Mouse (Mus musculus): ENCODE results near the gene Ngp. TPM values are rescaled to one million over a fixed set of nuclear protein-coding genes. Genes with fewer than 3 reads are reported as not detected.
A peak's percentile ranks its signal among the peaks of the same experiment; 100 is the strongest.

The Ngp gene
- polyA plus RNA-seq, 1 experiment from 2014 or later, result not detected

DNA sequence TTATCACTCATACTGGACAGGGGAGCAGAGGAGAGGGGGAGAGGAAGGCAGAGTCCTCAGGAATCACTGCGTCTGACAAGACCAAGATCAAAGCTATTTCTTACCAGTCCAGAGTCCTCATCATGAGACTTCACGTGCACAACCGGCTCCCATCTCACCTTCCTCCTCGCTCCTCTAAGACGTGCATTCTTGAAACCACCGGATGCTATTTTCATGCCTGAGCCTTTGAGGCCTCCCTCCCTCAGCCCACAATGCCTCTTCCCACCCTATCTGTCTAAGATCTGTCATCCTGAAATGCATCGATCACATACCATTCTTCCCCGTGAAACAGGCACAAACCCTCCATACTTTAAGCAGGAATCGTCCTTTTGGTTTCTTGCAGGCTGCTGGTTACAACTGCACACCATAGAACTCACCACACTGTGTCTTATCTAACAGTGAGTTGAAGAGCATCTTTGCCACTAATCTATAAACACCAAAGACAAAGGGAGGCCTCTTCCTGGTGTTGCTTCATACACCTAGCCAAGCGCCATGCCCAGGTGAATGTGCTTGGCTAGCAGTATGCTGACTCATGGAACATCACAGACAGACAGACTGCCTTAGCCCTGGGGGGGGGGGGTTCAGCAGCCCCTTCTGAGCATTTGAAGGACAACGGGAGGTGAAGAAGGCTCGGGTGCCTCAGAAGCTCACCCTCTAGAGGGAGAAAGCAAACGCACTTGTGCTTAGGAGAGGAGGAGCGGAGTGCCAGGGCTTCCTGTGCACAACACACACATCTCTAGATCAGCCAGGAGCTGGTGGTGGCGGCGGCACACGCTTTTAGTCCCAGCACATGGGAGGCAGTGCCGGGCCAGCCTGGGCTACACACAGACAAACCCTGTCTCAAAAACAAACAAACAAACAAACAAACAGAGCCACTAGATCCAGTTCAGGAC, 41.6 kb downstream of the Ngp start:
- no peaks in the 10 kb centered on the region for H3K27me3 ChIP-seq
- POLR2A ChIA-PET, result no interaction called here
- no peak for TF ChIP-seq CTCF (IDR thresholded peaks at IDR 0.05)
- no peak for ATAC-seq
- in situ Hi-C loops (cut with MboI; ENCODE audit: low pct_unique_long_range_greater_than_20kb), result no loop called here
- DNase-seq (ENCODE audit: low read depth, low spot score), result no peak
- CTCF ChIA-PET, result no interaction called here

DNA sequence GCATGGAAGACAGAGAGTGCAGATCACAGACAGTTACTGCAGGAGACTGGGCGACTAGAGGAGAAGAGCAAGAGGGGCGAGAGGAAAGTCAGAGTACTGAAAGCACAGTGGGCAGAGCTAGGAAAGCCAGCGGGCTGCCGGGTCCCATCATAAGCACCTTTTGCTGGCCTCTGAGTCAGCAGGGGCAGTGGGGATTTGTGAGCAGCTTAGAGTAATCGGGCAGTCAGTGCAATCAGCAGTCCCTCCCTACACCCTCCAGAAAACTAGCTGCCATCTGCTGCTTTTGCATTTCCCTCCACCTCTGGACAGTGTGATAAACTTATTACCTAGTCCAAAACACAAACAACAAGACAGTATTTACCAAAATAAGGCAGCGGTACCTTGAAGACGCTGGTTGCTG, 42.8 kb downstream of the Ngp start:
- H3K27me3 ChIP-seq, result no peaks in the 10 kb centered on the region
- in situ Hi-C loops (cut with MboI; ENCODE audit: low pct_unique_long_range_greater_than_20kb), result no loop called here
- DNase-seq (ENCODE audit: low read depth, low spot score) (no peak), ATAC-seq (no peak)
- POLR2A ChIA-PET, result no interaction called here
- CTCF ChIA-PET, result interaction anchor here (0.8 to 0.9 kb wide), 2 partner anchors 11 to 21 kb away, joined by 3 read pairs; no protein-coding TSS in a partner anchor
- no peak for TF ChIP-seq CTCF (IDR thresholded peaks at IDR 0.05)

- ChIA-PET POLR2A (no interaction called here), CTCF (no interaction called here)
- TF ChIP-seq CTCF (IDR thresholded peaks at IDR 0.05), result no peak
- DNase-seq (ENCODE audit: low read depth, low spot score) (no peak), ATAC-seq (no peak)
- no peaks in the 10 kb centered on the region for H3K27me3 ChIP-seq
- in situ Hi-C loops (cut with MboI; ENCODE audit: low pct_unique_long_range_greater_than_20kb), result no loop called here
These were observed 44.5 kb downstream of the Ngp start for GRCm38 (mm10) chr9:110463983-110464591.

DNA sequence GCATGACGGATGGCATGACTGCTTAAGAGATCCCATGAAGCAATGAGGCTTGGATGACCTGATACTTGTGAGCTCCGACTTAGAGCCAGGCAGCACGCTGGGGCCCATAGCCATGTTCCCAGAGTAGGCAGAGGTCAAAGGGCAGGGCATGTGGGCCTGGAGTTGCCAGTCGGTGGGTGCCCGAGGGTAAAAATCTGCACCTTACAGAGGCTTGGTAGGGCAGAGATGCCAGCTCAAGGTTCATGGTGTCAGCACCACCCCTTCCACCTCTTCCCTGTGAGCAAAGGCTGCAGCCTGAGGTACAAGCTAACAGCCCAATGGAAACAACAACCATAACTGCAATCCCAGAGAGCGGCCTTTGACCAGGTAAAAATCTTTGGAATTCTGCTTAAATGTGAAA, 45.8 kb downstream of the Ngp start:
- no peak for ATAC-seq
- H3K27me3 ChIP-seq, result no peaks in the 10 kb centered on the region
- TF ChIP-seq CTCF (IDR thresholded peaks at IDR 0.05), result no peak
- ChIA-PET CTCF (interaction anchor here (0.8 kb wide), 1 partner anchor 15 kb away, joined by 3 read pairs; no protein-coding TSS in a partner anchor), POLR2A (no interaction called here)
- in situ Hi-C loops (cut with MboI; ENCODE audit: low pct_unique_long_range_greater_than_20kb), result no loop called here
- DNase-seq (ENCODE audit: low read depth, low spot score), result no peak

DNA sequence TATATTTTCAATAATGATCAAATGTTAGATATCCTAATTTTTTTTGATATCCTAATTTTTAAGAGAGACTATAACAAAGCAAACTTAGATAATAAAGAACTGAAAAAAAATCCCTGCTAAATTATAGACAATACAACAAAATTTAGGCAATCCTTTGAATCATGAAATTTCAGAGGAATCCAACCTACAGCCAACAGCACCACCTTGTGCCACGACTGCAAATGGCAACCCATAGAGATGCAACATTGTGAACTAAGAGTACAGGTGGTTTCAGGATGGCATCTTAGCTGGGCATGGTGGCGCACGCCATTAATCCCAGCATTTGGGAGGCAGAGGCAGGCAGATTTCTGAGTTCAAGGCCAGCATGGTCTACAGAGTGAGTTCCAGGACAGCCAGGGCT, 46.6 kb downstream of the Ngp start:
- ATAC-seq (no peak), DNase-seq (ENCODE audit: low read depth, low spot score) (no peak)
- in situ Hi-C loops (cut with MboI; ENCODE audit: low pct_unique_long_range_greater_than_20kb), result no loop called here
- H3K27me3 ChIP-seq, result no peaks in the 10 kb centered on the region
- ChIA-PET CTCF (interaction anchor here (0.7 to 2.1 kb wide), 5 partner anchors 8 to 315 kb away, joined by 3 to 9 read pairs (median 3); no protein-coding TSS in a partner anchor), POLR2A (no interaction called here)
- TF ChIP-seq CTCF (IDR thresholded peaks at IDR 0.05), result peak; percentile 53

Other genes with a start within 250 kb of the Ngp start
- 0.41 TPM for gene Cspg5, start 176.0 kb upstream of the Ngp start, polyA plus RNA-seq (2021)
- gene Elp6, start 114.6 kb upstream of the Ngp start, polyA plus RNA-seq (2021), result 18.4 TPM
- gene Scap, start 86.5 kb upstream of the Ngp start, polyA plus RNA-seq (2021), result 54.7 TPM
- 107 TPM for gene Ptpn23, start 11.5 kb upstream of the Ngp start, polyA plus RNA-seq (2021)
- gene Klhl18, start 56.9 kb downstream of the Ngp start, polyA plus RNA-seq (2021), result 11.6 TPM
- 6.6 TPM for gene Kif9, start 57.2 kb downstream of the Ngp start, polyA plus RNA-seq (2021)
- gene Setd2, start 112.8 kb downstream of the Ngp start, polyA plus RNA-seq (2021), result 75.1 TPM
- 69.3 TPM for gene Nradd, start 204.7 kb downstream of the Ngp start, polyA plus RNA-seq (2021)
- gene Nbeal2, start 234.4 kb downstream of the Ngp start, polyA plus RNA-seq (2021), result 20.0 TPM
- 88.1 TPM for gene Ccdc12, start 236.8 kb downstream of the Ngp start, polyA plus RNA-seq (2021)

Measured in Patski (cell line).